Mouse (Mus musculus): Measurements from ENCODE around the gene Sidt1. TPM values are rescaled to one million over a fixed set of nuclear protein-coding genes. Genes with fewer than 3 reads are reported as not detected.
A peak's percentile ranks its signal among the peaks of the same experiment; 100 is the strongest.

Gene Sidt1
- 0.20 and 0.33 TPM in 2 replicates for polyA plus RNA-seq (2015; fragmentation: Nextera tagmentation; extraction: Ambion mirVana)

- Histone ChIP-seq H3K9ac (peak within 1 kb of the TSS; percentile 28), H3K9me3 (no peaks in the 10 kb centered on the region), H3K4me3 (peak within 1 kb of the TSS; percentile 55), H3K36me3 (no peaks in the 10 kb centered on the region), H3K4me1 (peaks cover 10% of the 10 kb centered on the region), H3K27me3 (peaks cover 26% of the 10 kb centered on the region), H3K4me2 (peak within 1 kb of the TSS; percentile 99), H3K27ac (no peak within 1 kb of the TSS)
- 3% methylated on average over 15 of the region's 15 CpGs for WGBS
- ATAC-seq (ENCODE audit: borderline replicate concordance, extremely low read depth, low FRiP score, low TSS enrichment), result 0 out of 2 replicates have a peak, but pooled peaks have one; percentile 49
Observed at GRCm38 (mm10) chr16:44332861-44333284, at the start of gene Sidt1. Sidt1 (minus strand) TSS chr16:44333196.

- H3K27me3 ChIP-seq, result no peaks in the 10 kb centered on the region
- H3K4me3 ChIP-seq, result no peak overlapping the region
- H3K9me3 ChIP-seq, result no peaks in the 10 kb centered on the region
- H3K27ac ChIP-seq, result no peak overlapping the region
- 0 out of 2 replicates have a peak, but pooled peaks cover 3% of the 10 kb centered on the region for H3K4me1 ChIP-seq
- WGBS, result 44% methylated on average over 5 of the region's 5 CpGs
- peaks cover 20% of the 10 kb centered on the region; the same call in 1 of the 2 replicates for H3K36me3 ChIP-seq
- no peak overlapping the region for H3K9ac ChIP-seq
- no peak for ATAC-seq (ENCODE audit: borderline replicate concordance, extremely low read depth, low FRiP score, low TSS enrichment)
- no peak overlapping the region for H3K4me2 ChIP-seq
Observed at GRCm38 (mm10) chr16:44381578-44381977, 48.6 kb upstream of the Sidt1 start.

GRCm38 (mm10) chr16:44380006-44380405, 47.0 kb upstream of the Sidt1 start:
- Histone ChIP-seq H3K4me1 (0 out of 2 replicates have a peak, but pooled peaks cover 3% of the 10 kb centered on the region), H3K9ac (no peak overlapping the region), H3K9me3 (no peaks in the 10 kb centered on the region), H3K4me3 (no peak overlapping the region), H3K36me3 (peaks cover 20% of the 10 kb centered on the region; the same call in 1 of the 2 replicates), H3K4me2 (no peak overlapping the region), H3K27ac (no peak overlapping the region), H3K27me3 (no peaks in the 10 kb centered on the region)
- WGBS, result 70% methylated on average over 4 of the region's 4 CpGs
- ATAC-seq (ENCODE audit: borderline replicate concordance, extremely low read depth, low FRiP score, low TSS enrichment), result no peak

GRCm38 (mm10) chr16:44375459-44375858, 42.5 kb upstream of the Sidt1 start:
- Histone ChIP-seq H3K9ac (no peak overlapping the region), H3K9me3 (no peaks in the 10 kb centered on the region), H3K27ac (no peak overlapping the region), H3K4me2 (no peak overlapping the region), H3K27me3 (no peaks in the 10 kb centered on the region), H3K4me3 (no peak overlapping the region), H3K36me3 (peaks cover 20% of the 10 kb centered on the region; the same call in 1 of the 2 replicates), H3K4me1 (no peaks in the 10 kb centered on the region)
- ATAC-seq (ENCODE audit: borderline replicate concordance, extremely low read depth, low FRiP score, low TSS enrichment), result no peak
- 86% methylated on average over 4 of the region's 4 CpGs for WGBS

GRCm38 (mm10) chr16:44365522-44365921, 32.5 kb upstream of the Sidt1 start:
- Histone ChIP-seq H3K4me3 (no peak overlapping the region), H3K9me3 (no peaks in the 10 kb centered on the region), H3K4me2 (no peak overlapping the region), H3K27me3 (no peaks in the 10 kb centered on the region), H3K36me3 (peaks cover 18% of the 10 kb centered on the region), H3K4me1 (no peaks in the 10 kb centered on the region), H3K27ac (no peak overlapping the region), H3K9ac (no peak overlapping the region)
- ATAC-seq (ENCODE audit: borderline replicate concordance, extremely low read depth, low FRiP score, low TSS enrichment), result no peak
- WGBS, result 88% methylated on average over 7 of the region's 7 CpGs

GRCm38 (mm10) chr16:44361921-44362890, 29.2 kb upstream of the Sidt1 start:
- no peaks in the 10 kb centered on the region for H3K4me1 ChIP-seq
- H3K27me3 ChIP-seq, result no peaks in the 10 kb centered on the region
- no peak overlapping the region for H3K4me3 ChIP-seq
- no peak overlapping the region for H3K9ac ChIP-seq
- peaks cover 17% of the 10 kb centered on the region for H3K36me3 ChIP-seq
- H3K9me3 ChIP-seq, result no peaks in the 10 kb centered on the region
- WGBS, result 89% methylated on average over 10 of the region's 10 CpGs
- ATAC-seq (ENCODE audit: borderline replicate concordance, extremely low read depth, low FRiP score, low TSS enrichment), result no peak
- no peak overlapping the region for H3K4me2 ChIP-seq
- H3K27ac ChIP-seq, result no peak overlapping the region

GRCm38 (mm10) chr16:44357571-44358268, 24.7 kb upstream of the Sidt1 start:
- H3K36me3 ChIP-seq, result peaks cover 13% of the 10 kb centered on the region
- no peaks in the 10 kb centered on the region for H3K27me3 ChIP-seq
- 72% methylated on average over 4 of the region's 4 CpGs for WGBS
- no peak overlapping the region for H3K27ac ChIP-seq
- no peak overlapping the region for H3K4me2 ChIP-seq
- peak; percentile 69 for ATAC-seq (ENCODE audit: borderline replicate concordance, extremely low read depth, low FRiP score, low TSS enrichment)
- H3K4me3 ChIP-seq, result no peak overlapping the region
- H3K4me1 ChIP-seq, result no peaks in the 10 kb centered on the region
- H3K9ac ChIP-seq, result no peak overlapping the region
- no peaks in the 10 kb centered on the region for H3K9me3 ChIP-seq

GRCm38 (mm10) chr16:44356291-44356690, 23.3 kb upstream of the Sidt1 start:
- no peak overlapping the region for H3K9ac ChIP-seq
- H3K27ac ChIP-seq, result no peak overlapping the region
- no peaks in the 10 kb centered on the region for H3K27me3 ChIP-seq
- no peaks in the 10 kb centered on the region for H3K9me3 ChIP-seq
- H3K4me2 ChIP-seq, result no peak overlapping the region
- no peak for ATAC-seq (ENCODE audit: borderline replicate concordance, extremely low read depth, low FRiP score, low TSS enrichment)
- WGBS, result 71% methylated on average over 7 of the region's 7 CpGs
- H3K4me1 ChIP-seq, result no peaks in the 10 kb centered on the region
- H3K36me3 ChIP-seq, result peaks cover 13% of the 10 kb centered on the region
- no peak overlapping the region for H3K4me3 ChIP-seq

GRCm38 (mm10) chr16:44349801-44350397, 16.9 kb upstream of the Sidt1 start:
- H3K36me3 ChIP-seq, result no peaks in the 10 kb centered on the region
- no peaks in the 10 kb centered on the region for H3K27me3 ChIP-seq
- no peak overlapping the region for H3K4me2 ChIP-seq
- no peak overlapping the region for H3K9ac ChIP-seq
- H3K9me3 ChIP-seq, result no peaks in the 10 kb centered on the region
- H3K4me3 ChIP-seq, result no peak overlapping the region
- no peak for ATAC-seq (ENCODE audit: borderline replicate concordance, extremely low read depth, low FRiP score, low TSS enrichment)
- H3K27ac ChIP-seq, result no peak overlapping the region
- whole genome bisulfite sequencing, result 75% methylated on average over 4 of the region's 4 CpGs
- H3K4me1 ChIP-seq, result peaks cover 21% of the 10 kb centered on the region

GRCm38 (mm10) chr16:44347071-44347901, 14.3 kb upstream of the Sidt1 start, which contains the start of gene Spice1:
Spice1 (plus strand) TSS chr16:44347121.
- H3K9me3 ChIP-seq, result no peaks in the 10 kb centered on the region
- WGBS, result under 1% methylated on average over 67 of the region's 67 CpGs
- H3K27me3 ChIP-seq, result no peaks in the 10 kb centered on the region
- H3K4me2 ChIP-seq, result peak within 1 kb of the TSS; percentile 79
- no peaks in the 10 kb centered on the region for H3K36me3 ChIP-seq
- H3K4me3 ChIP-seq, result peak within 1 kb of the TSS; percentile 85
- H3K9ac ChIP-seq, result peak within 1 kb of the TSS; percentile 78
- peak; percentile 99 for ATAC-seq (ENCODE audit: borderline replicate concordance, extremely low read depth, low FRiP score, low TSS enrichment)
- H3K27ac ChIP-seq, result peak within 1 kb of the TSS; percentile 96
- peaks cover 21% of the 10 kb centered on the region for H3K4me1 ChIP-seq

GRCm38 (mm10) chr16:44337541-44337940, 4.5 kb upstream of the Sidt1 start:
- Histone ChIP-seq H3K4me2 (no peak overlapping the region), H3K4me1 (peaks cover 6% of the 10 kb centered on the region; the same call in 1 of the 2 replicates), H3K9me3 (no peaks in the 10 kb centered on the region), H3K4me3 (no peak overlapping the region), H3K9ac (no peak overlapping the region), H3K27ac (no peak overlapping the region), H3K36me3 (no peaks in the 10 kb centered on the region), H3K27me3 (peaks cover 13% of the 10 kb centered on the region)
- ATAC-seq (ENCODE audit: borderline replicate concordance, extremely low read depth, low FRiP score, low TSS enrichment), result no peak
